11 mouse cellular contexts compared by ENCODE assay signal in genomic region chr11:98949242-98949957, GRCm38 (mm10). TPM values are rescaled to one million over a fixed set of nuclear protein-coding genes. Genes with fewer than 3 reads are reported as not detected.
DNase-seq lines count a peak whose midpoint lies in the region; ATAC-seq and TF ChIP-seq lines count a peak whose summit lies in the region.
"Had no signal": no experiment of that assay in that cellular context is flagged by ENCODE, and none has a peak within 500 bp of the region (broad histone marks: within the 10 kb centered on the region; RNA-seq: fewer than 3 reads in every experiment).

No protein-coding gene starts in this region.

- no peak for TF ChIP-seq CTCF in heart, adult 2 months (IDR thresholded peaks at IDR 0.05)

- H3K9ac ChIP-seq in heart, embryonic 15.5 days, result no peak overlapping the region
- no peak overlapping the region for H3K9ac ChIP-seq in heart, adult 2 months (ENCODE audit: low read depth, low read length)
- no peak overlapping the region for H3K9ac ChIP-seq in midbrain, embryonic 13.5 days (replicated peaks)
- peak overlapping the region; percentile 1 for H3K9ac ChIP-seq in heart, embryonic 16.5 days (ENCODE audit: low read length)
- peak overlapping the region; percentile 46; the same call in 1 of the 2 replicates for H3K9ac ChIP-seq in stomach, embryonic 16.5 days (ENCODE audit: low read length)
- H3K9ac ChIP-seq: liver, embryonic 15.5 days had no signal

- H3K27me3 ChIP-seq in heart, embryonic 15.5 days, result no peaks in the 10 kb centered on the region
- H3K27me3 ChIP-seq in heart, adult 2 months (ENCODE audit: control insufficient read depth, insufficient read depth, low read length), result no peaks in the 10 kb centered on the region
- no peaks in the 10 kb centered on the region for H3K27me3 ChIP-seq in midbrain, embryonic 10.5 days (ENCODE audit: low read depth, poor library complexity, severe bottlenecking)
- H3K27me3 ChIP-seq in midbrain, embryonic 13.5 days, result 0 out of 2 replicates have a peak, but pooled peaks cover 4% of the 10 kb centered on the region
- no peaks in the 10 kb centered on the region for H3K27me3 ChIP-seq in heart, embryonic 16.5 days (ENCODE audit: control insufficient read depth, insufficient read depth, low read length)
- no peaks in the 10 kb centered on the region for H3K27me3 ChIP-seq in stomach, embryonic 16.5 days (ENCODE audit: control insufficient read depth, insufficient read depth, low read length)
- H3K27me3 ChIP-seq: liver, embryonic 15.5 days had no signal

- H3K4me1 ChIP-seq in heart, embryonic 15.5 days (replicated peaks), result peaks cover 94% of the 10 kb centered on the region
- peaks cover 38% of the 10 kb centered on the region for H3K4me1 ChIP-seq in heart, adult 2 months (ENCODE audit: control insufficient read depth, insufficient read depth, low read length)
- H3K4me1 ChIP-seq in midbrain, embryonic 10.5 days, result peaks cover 68% of the 10 kb centered on the region
- peaks cover 46% of the 10 kb centered on the region for H3K4me1 ChIP-seq in midbrain, embryonic 13.5 days (replicated peaks)
- peaks cover 91% of the 10 kb centered on the region for H3K4me1 ChIP-seq in heart, embryonic 16.5 days (ENCODE audit: control insufficient read depth, insufficient read depth, low read length)
- peaks cover 84% of the 10 kb centered on the region for H3K4me1 ChIP-seq in stomach, embryonic 16.5 days (ENCODE audit: control insufficient read depth, insufficient read depth, low read length)

- no peak for ATAC-seq in heart, embryonic 15.5 days (replicated peaks; ENCODE audit: insufficient number of reproducible peaks, insufficient read depth, low FRiP score, low read depth)
- no peak for ATAC-seq in midbrain, embryonic 13.5 days
- no peak for ATAC-seq in heart, embryonic 16.5 days (replicated peaks; ENCODE audit: extremely low read depth, insufficient read depth, low FRiP score)
- ATAC-seq in stomach, embryonic 16.5 days (ENCODE audit: insufficient read depth, low FRiP score), result no peak
- ATAC-seq: intestine, postnatal 0 days had no signal

- H3K4me3 ChIP-seq in heart, embryonic 15.5 days, result no peak overlapping the region
- H3K4me3 ChIP-seq in heart, adult 2 months, result no peak overlapping the region
- no peak overlapping the region for H3K4me3 ChIP-seq in midbrain, embryonic 10.5 days
- no peak overlapping the region for H3K4me3 ChIP-seq in midbrain, embryonic 13.5 days (replicated peaks)
- H3K4me3 ChIP-seq in heart, embryonic 16.5 days (ENCODE audit: low read length), result no peak overlapping the region
- no peak overlapping the region for H3K4me3 ChIP-seq in stomach, embryonic 16.5 days (replicated peaks; ENCODE audit: low read length)
- H3K4me3 ChIP-seq: liver, embryonic 15.5 days had no signal

- no peak for DNase-seq in heart, adult 2 months
- DNase-seq in midbrain, embryonic 10.5 days (ENCODE audit: low spot score), result no peak
- no peak for DNase-seq in layer of hippocampus, postnatal 36 days
- DNase-seq: thymus, postnatal 14 days had no signal

- H3K4me2 ChIP-seq in heart, embryonic 15.5 days, result no peak overlapping the region
- H3K4me2 ChIP-seq in midbrain, embryonic 13.5 days (replicated peaks), result no peak overlapping the region
- no peak overlapping the region for H3K4me2 ChIP-seq in heart, embryonic 16.5 days (ENCODE audit: low read depth, low read length)
- no peak overlapping the region for H3K4me2 ChIP-seq in stomach, embryonic 16.5 days (ENCODE audit: low read depth, low read length)

- 68% methylated on average over 12 of the region's 12 CpGs for WGBS in heart, embryonic 15.5 days
- WGBS in heart, adult 2 months, result 57% methylated on average over 12 of the region's 12 CpGs
- WGBS in midbrain, embryonic 10.5 days, result 66% methylated on average over 12 of the region's 12 CpGs
- 68% methylated on average over 12 of the region's 12 CpGs for WGBS in midbrain, embryonic 13.5 days
- WGBS in heart, embryonic 16.5 days, result 77% methylated on average over 10 of the region's 12 CpGs
- WGBS in stomach, embryonic 16.5 days, result 58% methylated on average over 12 of the region's 12 CpGs

- H3K27ac ChIP-seq in heart, embryonic 15.5 days, result peak overlapping the region; percentile 94
- H3K27ac ChIP-seq in heart, adult 2 months, result no peak overlapping the region; the same call in 1 of the 2 replicates
- peak overlapping the region; percentile 61; the same call in 1 of the 2 replicates for H3K27ac ChIP-seq in midbrain, embryonic 10.5 days (replicated peaks)
- no peak overlapping the region for H3K27ac ChIP-seq in midbrain, embryonic 13.5 days
- H3K27ac ChIP-seq in heart, embryonic 16.5 days (ENCODE audit: low read length), result peak overlapping the region; percentile 97; the same call in 1 of the 2 replicates
- peak overlapping the region; percentile 8 for H3K27ac ChIP-seq in stomach, embryonic 16.5 days (ENCODE audit: low read length)

- peaks cover 8% of the 10 kb centered on the region; the same call in 1 of the 2 replicates for H3K36me3 ChIP-seq in heart, embryonic 15.5 days
- H3K36me3 ChIP-seq in heart, adult 2 months (ENCODE audit: control insufficient read depth, insufficient read depth, low read length), result peaks cover 2% of the 10 kb centered on the region; the same call in 1 of the 2 replicates
- peaks cover 19% of the 10 kb centered on the region; the same call in 1 of the 2 replicates for H3K36me3 ChIP-seq in midbrain, embryonic 10.5 days
- no peaks in the 10 kb centered on the region for H3K36me3 ChIP-seq in midbrain, embryonic 13.5 days
- H3K36me3 ChIP-seq in heart, embryonic 16.5 days (ENCODE audit: control insufficient read depth, insufficient read depth), result no peaks in the 10 kb centered on the region
- no peaks in the 10 kb centered on the region; the same call in 1 of the 2 replicates for H3K36me3 ChIP-seq in stomach, embryonic 16.5 days (ENCODE audit: control insufficient read depth, insufficient read depth, low read length)
- H3K36me3 ChIP-seq: liver, embryonic 15.5 days had no signal

- no peak for TF ChIP-seq POLR2A in heart, adult 2 months (IDR thresholded peaks at IDR 0.05; ENCODE audit: insufficient read depth, low read depth, low read length)

- TF ChIP-seq EP300 in heart, adult 2 months (IDR thresholded peaks at IDR 0.05; ENCODE audit: insufficient read depth, low read depth, low read length), result no peak

- intact Hi-C loops in heart, adult 2 months (cut with DNase I), result no loop called here

- H3K9me3 ChIP-seq in heart, embryonic 15.5 days (replicated peaks), result no peaks in the 10 kb centered on the region
- H3K9me3 ChIP-seq in midbrain, embryonic 10.5 days (replicated peaks), result no peaks in the 10 kb centered on the region
- H3K9me3 ChIP-seq in midbrain, embryonic 13.5 days, result no peaks in the 10 kb centered on the region
- no peaks in the 10 kb centered on the region for H3K9me3 ChIP-seq in heart, embryonic 16.5 days (replicated peaks; ENCODE audit: control insufficient read depth, low read length)
- no peaks in the 10 kb centered on the region for H3K9me3 ChIP-seq in stomach, embryonic 16.5 days (replicated peaks; ENCODE audit: control insufficient read depth, low read length)
- H3K9me3 ChIP-seq: liver, embryonic 15.5 days had no signal

- peaks cover 2% of the 10 kb centered on the region; the same call in 1 of the 2 replicates for H3K79me2 ChIP-seq in heart, adult 2 months (replicated peaks; ENCODE audit: control insufficient read depth, insufficient read depth, low read length)

RNA-seq across cellular contexts. Expression of gene Rara, which starts 21.8 kb away (rescaled TPM):
- polyA plus RNA-seq in heart, embryonic 15.5 days (2015; fragmentation: Nextera tagmentation; extraction: Ambion mirVana), result 26.2 and 31.0 TPM in 2 replicates
- 10 to 100 TPM; 10.1 to 12.8 TPM for total RNA-seq in heart, adult 2 months (2021)
- 7.1 and 10.9 TPM in 2 replicates for polyA plus RNA-seq in heart, adult 2 months (2012; rRNA removed)
- polyA plus RNA-seq in midbrain, embryonic 10.5 days (2016; fragmentation: Nextera tagmentation; extraction: Ambion mirVana), result 15.5 and 16.1 TPM in 2 replicates
- polyA plus RNA-seq in midbrain, embryonic 13.5 days (2015; fragmentation: Nextera tagmentation; extraction: Ambion mirVana), result 7.5 and 9.1 TPM in 2 replicates
- polyA plus RNA-seq in heart, embryonic 16.5 days (2015; fragmentation: Nextera tagmentation; extraction: Ambion mirVana), result 28.2 and 28.6 TPM in 2 replicates
- 28.8 and 30.1 TPM in 2 replicates for polyA plus RNA-seq in stomach, embryonic 16.5 days (2015; fragmentation: Nextera tagmentation; extraction: Ambion mirVana)
- total RNA-seq in layer of hippocampus, postnatal 36 days (2021), result 10 to 100 TPM; 18.5 to 18.7 TPM

RNA-seq across cellular contexts. Expression of gene Gjd3, which starts 33.4 kb away (rescaled TPM):
- polyA plus RNA-seq in heart, embryonic 15.5 days (2015; fragmentation: Nextera tagmentation; extraction: Ambion mirVana), result 3.6 and 4.4 TPM in 2 replicates
- total RNA-seq in heart, adult 2 months (2021), result under 1 TPM; 0.27 to 0.31 TPM
- 0.94 and 1.6 TPM in 2 replicates for polyA plus RNA-seq in heart, adult 2 months (2012; rRNA removed)
- 0.16 TPM in 1 of 2 replicates, not detected in the other for polyA plus RNA-seq in midbrain, embryonic 10.5 days (2016; fragmentation: Nextera tagmentation; extraction: Ambion mirVana)
- 0.58 and 0.99 TPM in 2 replicates for polyA plus RNA-seq in midbrain, embryonic 13.5 days (2015; fragmentation: Nextera tagmentation; extraction: Ambion mirVana)
- polyA plus RNA-seq in heart, embryonic 16.5 days (2015; fragmentation: Nextera tagmentation; extraction: Ambion mirVana), result 4.1 and 4.5 TPM in 2 replicates
- 0.44 TPM in 1 of 2 replicates, not detected in the other for polyA plus RNA-seq in stomach, embryonic 16.5 days (2015; fragmentation: Nextera tagmentation; extraction: Ambion mirVana)
- 1 to 10 TPM in 1 of 2 experiments, under 1 TPM in 1; 0.96 to 1.1 TPM for total RNA-seq in layer of hippocampus, postnatal 36 days (2021)
- total RNA-seq: adrenal gland, adult 18-20 months had no signal
- polyA plus RNA-seq: liver, embryonic 15.5 days had no signal

RNA-seq across cellular contexts. Expression of gene Cdc6, which starts 41.8 kb away (rescaled TPM):
- polyA plus RNA-seq in heart, embryonic 15.5 days (2015; fragmentation: Nextera tagmentation; extraction: Ambion mirVana), result 14.2 and 20.4 TPM in 2 replicates
- under 1 TPM; 0.13 to 0.32 TPM for total RNA-seq in heart, adult 2 months (2021)
- 0.14 and 0.26 TPM in 2 replicates for polyA plus RNA-seq in heart, adult 2 months (2012; rRNA removed)
- 53.3 and 67.8 TPM in 2 replicates for polyA plus RNA-seq in midbrain, embryonic 10.5 days (2016; fragmentation: Nextera tagmentation; extraction: Ambion mirVana)
- polyA plus RNA-seq in midbrain, embryonic 13.5 days (2015; fragmentation: Nextera tagmentation; extraction: Ambion mirVana), result 10.6 and 11.3 TPM in 2 replicates
- polyA plus RNA-seq in heart, embryonic 16.5 days (2015; fragmentation: Nextera tagmentation; extraction: Ambion mirVana), result 18.6 and 23.0 TPM in 2 replicates
- 26.9 and 28.1 TPM in 2 replicates for polyA plus RNA-seq in stomach, embryonic 16.5 days (2015; fragmentation: Nextera tagmentation; extraction: Ambion mirVana)
- total RNA-seq in layer of hippocampus, postnatal 36 days (2021), result under 1 TPM; 0.50 to 0.88 TPM

Comparison
In these comparisons a context has a peak if more than half of its experiments do, and no peak if none do; other contexts are left out.
1. H3K27ac ChIP-seq: peak in heart, embryonic 15.5 days (single experiment), midbrain, embryonic 10.5 days (single experiment), heart, embryonic 16.5 days (single experiment) and stomach, embryonic 16.5 days (single experiment); none in heart, adult 2 months (single experiment) and midbrain, embryonic 13.5 days (single experiment).
2. H3K9ac ChIP-seq: peak in heart, embryonic 16.5 days (single experiment) and stomach, embryonic 16.5 days (single experiment); none in heart, embryonic 15.5 days (single experiment), heart, adult 2 months (single experiment) and midbrain, embryonic 13.5 days (single experiment).